Mouse (Mus musculus): Measurements from ENCODE around the gene Fbxo47. TPM values are rescaled to one million over a fixed set of nuclear protein-coding genes. Genes with fewer than 3 reads are reported as not detected.
A peak's percentile ranks its signal among the peaks of the same experiment; 100 is the strongest.
"Not testable (repeated sequence)": the region's sequence is repeated elsewhere in the genome, so short reads cannot be mapped to it uniquely, and the experiment has no call there.

Fbxo47 gene
- total RNA-seq, 2 experiments from 2014 or later, result 1.5 to 2.1 TPM

DNA sequence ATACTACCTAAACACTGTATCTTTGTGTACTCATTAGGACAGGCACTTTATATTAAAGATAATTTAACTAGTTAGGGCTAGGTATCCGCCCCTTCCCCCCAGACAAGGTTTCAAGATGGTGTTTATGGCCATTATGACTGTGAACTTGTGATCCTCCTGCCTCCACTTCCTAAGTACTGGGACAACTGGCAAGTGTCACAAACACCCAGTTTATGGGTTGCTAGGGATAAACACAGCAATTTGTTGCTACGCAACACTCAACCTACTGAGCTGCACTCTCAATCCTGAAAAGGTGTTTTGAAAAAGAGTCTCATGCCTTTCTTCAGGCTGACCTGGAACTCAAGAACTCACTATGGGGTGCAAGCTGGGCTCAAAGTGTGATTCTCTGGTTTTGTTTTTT, 6.6 kb downstream of the Fbxo47 start:
- no peak for DNase-seq

DNA sequence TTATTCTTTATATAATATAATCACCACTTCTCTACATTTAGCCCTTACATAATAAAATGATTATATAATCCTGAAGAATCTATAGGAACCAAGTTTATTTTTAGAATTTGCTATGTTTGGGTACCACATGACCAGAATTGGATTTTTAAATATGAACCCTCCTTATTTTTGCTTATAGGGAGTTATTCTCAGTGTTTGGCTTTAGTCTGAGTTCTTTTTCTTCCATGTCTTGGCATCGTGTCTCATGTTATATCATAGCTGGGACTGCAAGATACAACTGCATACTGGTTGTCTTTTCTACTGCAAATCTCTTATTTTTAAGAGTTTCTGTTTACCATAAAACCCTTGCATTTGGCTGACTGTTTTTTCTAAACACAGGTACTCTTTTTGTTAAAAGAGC, 9.6 kb downstream of the Fbxo47 start:
- DNase-seq, result no peak

GRCm38 (mm10) chr11:97872378-97872777, 11.6 kb downstream of the Fbxo47 start:
- DNase-seq, result not testable (repeated sequence)

DNA sequence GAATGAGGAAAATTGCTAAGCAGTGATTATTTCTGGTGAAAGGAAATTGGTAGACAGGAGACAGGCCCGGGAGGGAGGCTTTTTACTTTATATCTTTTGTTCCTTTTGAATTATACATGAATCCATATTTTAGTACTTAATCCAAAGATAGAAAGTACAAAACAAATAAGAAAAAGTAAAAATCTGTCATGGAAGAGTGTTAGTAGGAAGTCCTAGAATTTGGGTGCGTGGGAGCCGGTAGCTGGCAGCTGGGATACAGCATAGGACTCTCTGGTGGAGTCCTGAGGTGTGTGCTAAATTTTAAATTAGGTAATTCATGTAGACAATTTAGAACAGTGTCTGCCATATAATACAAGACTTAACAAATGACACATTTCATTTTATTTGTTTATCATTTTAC, 16.4 kb downstream of the Fbxo47 start:
- DNase-seq, result no peak

GRCm38 (mm10) chr11:97866091-97866888, 17.7 kb downstream of the Fbxo47 start:
- DNase-seq, result no peak

DNA sequence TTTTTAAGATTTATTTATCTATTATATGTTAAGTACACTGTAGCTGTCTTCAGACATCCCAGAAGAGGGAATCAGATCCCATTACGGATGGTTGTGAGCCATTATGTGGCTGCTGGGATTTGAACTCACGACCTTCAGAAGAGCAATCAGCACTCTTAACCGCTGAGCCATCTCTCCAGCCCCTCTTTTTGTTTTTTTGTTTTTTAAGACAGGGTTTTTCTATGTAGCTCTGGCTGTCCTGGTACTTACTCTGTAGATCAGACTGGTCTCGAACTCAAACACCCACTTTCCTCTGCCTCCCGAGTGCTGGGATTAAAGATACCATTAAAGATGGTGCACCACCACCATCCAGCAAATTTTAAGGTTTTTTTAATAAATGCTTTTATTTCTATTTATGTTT, 18.5 kb downstream of the Fbxo47 start:
- no peak for DNase-seq

DNA sequence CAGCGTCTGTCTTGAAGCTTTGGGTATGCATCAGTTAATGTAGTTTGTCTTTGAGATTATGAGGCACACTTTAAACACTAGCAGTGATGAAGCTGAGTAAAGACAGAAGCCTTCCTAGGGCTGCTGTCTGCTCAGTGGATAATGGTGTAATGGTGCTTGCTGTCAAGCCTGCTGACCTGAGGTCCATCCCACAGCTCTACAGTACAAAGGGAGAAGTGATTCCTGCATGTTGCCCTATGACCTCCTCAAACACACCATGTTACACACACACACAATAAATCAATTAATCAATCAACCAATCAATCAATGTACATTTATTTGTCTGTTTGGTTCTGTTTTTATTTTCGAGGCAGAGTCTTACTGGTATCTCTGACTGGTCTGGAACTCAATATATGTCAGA, 21.8 kb downstream of the Fbxo47 start:
- no peak for DNase-seq

- DNase-seq, result no peak
Measured at GRCm38 (mm10) chr11:97855473-97855872, 28.5 kb downstream of the Fbxo47 start.

GRCm38 (mm10) chr11:97851601-97852000, 32.4 kb downstream of the Fbxo47 start:
- DNase-seq, result no peak

DNA sequence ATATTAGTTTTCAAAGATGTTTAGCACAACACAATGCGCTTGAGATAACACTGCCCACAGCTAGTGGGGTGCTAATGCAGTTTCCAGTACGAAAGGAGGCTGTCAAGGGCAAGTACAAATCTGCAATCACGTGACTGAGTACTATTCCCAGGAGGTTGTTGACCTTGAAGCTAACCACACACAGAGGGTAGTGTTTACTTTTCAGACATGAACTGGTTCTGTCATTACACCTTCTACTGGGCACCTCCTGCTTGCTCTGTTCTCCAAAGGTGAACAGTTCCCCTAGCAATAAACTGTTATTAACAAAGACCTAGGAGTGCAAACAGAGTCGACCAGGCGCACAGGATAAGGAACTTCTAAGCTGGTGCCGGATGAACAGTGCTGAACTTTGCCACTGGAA, 33.6 kb downstream of the Fbxo47 start:
- no peak for DNase-seq

DNA sequence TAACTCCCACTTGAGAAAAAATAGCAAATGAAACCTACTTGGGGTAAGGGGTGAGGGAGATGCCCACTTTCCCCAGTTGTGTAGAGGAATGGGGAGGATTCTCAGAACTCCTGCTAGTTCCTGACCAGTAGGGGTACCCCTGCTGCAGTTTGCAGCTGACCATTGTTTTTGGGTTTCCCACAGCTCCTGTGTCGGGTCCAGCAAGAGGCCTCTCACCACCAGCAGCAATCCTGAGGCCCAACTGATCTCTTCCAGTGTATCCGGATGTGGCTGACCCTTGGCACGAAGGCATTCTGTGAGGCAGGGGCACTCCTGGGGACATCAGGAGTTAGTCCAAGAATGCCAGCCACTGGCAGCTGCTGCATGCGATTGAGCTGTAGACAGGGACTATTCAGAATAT, 42.0 kb downstream of the Fbxo47 start:
- DNase-seq, result no peak

DNA sequence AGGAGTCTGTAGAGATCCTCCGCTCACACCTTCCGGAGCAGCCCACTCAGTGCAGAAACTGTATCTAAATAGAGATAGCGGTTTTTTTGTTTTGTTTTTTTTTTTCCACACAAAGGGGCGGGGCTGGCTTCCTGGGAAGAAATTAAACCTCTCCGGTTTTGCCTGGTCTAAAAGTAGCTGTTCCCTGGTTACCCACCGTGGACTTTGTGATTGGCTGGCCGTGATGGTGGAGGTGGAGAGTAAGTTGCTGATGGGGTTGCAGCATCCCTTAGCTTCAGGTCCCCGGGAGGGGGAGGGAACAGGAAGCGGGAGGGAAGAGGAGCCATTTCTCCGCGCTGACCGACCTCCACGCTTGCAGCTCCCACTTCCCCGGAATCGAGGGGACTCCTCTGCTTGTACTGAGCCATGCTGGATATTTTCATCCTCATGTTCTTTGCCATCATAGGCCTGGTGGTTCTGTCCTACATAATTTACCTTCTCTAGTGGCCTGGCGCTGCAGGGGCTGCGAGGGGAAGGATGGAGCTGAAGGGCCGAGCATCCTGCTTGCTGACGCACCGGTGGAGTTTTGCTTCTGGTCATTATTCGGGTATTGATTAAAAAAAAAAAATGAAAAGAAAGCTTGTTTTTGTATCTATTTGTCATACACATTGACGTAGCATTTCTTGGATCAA, 42.8 kb downstream of the Fbxo47 start:
- DNase-seq, result peak; percentile 88 to 92

DNA sequence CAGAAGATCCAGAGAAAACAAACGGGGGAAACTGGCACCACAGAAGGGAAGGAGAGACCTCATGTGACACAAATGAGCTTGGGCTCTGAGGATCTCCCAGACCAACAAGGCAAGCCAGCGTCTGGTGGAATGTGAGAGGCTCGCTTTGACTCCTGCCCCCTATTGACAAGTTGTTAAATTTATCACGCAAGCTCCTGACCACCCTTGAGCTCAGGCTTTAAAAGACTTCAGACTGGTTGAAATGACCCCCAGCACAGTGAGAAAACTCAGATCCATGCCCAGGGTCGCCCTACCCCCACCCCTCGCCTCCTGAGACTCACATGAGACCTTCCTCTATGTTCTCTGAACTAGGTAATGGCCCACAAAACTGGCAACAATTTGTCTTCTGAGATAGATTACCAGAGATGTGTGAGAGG, 43.4 kb downstream of the Fbxo47 start, which contains the start of gene B230217C12Rik:
Gene B230217C12Rik (plus strand): TSS at position 242 of the 416 bp plus-strand sequence.
- peak in 1 of 2 experiments; percentile 37 for DNase-seq

GRCm38 (mm10) chr11:97840135-97840490, 43.8 kb downstream of the Fbxo47 start:
- DNase-seq, result no peak

- no peak for DNase-seq
Measured at GRCm38 (mm10) chr11:97839441-97840134, 44.4 kb downstream of the Fbxo47 start.

- no peak for DNase-seq
Measured at GRCm38 (mm10) chr11:97838779-97839440, 45.0 kb downstream of the Fbxo47 start.

GRCm38 (mm10) chr11:97837641-97838149, 46.3 kb downstream of the Fbxo47 start:
- no peak for DNase-seq

DNA sequence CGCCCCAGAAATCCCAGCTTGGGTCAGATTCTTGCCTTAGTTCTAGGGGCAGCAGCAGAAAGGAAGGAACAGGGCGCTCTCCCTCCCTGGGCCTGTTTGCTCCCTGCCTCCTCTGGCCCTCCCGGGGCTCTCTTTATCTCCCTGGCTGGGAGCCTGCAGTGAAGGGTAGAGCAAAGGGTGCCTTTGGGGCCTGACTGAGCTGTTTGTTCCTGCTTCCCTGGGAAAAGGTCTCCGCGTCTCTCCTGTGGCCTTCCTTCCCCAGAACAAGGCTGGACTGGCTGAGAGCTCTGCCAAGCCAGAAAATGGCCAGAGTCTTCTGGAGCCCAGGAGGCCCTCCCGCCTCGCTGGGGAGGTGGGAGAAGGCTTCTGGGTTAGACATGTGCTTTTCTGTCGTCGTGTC, 46.9 kb downstream of the Fbxo47 start:
- DNase-seq, result not testable (repeated sequence)

DNA sequence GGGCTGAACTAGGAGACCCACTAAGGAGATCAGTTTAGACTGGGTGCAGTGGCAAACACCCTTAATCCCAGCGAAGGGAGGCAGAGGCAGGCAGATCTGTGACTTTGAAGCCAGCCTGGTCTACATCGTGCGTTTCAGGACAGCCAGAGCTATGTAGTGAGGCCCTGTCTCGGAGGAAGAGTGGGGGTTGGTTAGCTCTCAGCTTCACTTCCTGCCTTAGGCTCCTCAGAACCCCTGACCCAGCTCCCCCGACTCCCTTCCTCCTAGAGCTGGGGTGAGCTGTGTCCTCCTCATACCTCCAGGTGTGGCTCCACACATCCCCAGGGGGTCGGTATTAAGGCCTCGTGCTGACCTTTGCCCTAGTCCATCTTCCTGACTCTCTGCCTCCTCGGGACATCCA, 47.4 kb downstream of the Fbxo47 start:
- no peak for DNase-seq

GRCm38 (mm10) chr11:97833352-97833751, 50.6 kb downstream of the Fbxo47 start:
- no peak for DNase-seq

DNA sequence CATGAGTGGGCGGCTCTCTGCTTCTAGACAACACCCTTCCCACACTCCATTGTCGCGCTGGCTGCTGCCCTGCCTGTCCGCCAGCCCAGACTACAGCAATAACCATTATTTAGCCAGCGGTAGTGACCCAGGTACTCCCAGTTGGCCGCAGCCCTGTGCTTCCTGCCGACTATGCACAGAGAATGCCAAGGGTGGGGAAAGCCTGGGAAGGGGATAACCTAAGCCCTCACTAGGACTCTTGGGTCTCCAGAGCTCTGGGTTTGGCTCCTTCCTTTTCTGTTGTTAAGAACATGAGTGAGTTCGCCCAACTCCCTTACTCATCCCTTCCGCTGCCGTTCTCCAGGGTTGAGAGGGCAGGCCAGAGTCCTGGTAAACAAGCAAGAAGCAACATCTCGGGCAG, 52.0 kb downstream of the Fbxo47 start:
- no peak for DNase-seq

GRCm38 (mm10) chr11:97830501-97830900, 53.5 kb downstream of the Fbxo47 start:
- no peak for DNase-seq

Data from layer of hippocampus, postnatal 36 days (tissue).